In the genomic region with DNA sequence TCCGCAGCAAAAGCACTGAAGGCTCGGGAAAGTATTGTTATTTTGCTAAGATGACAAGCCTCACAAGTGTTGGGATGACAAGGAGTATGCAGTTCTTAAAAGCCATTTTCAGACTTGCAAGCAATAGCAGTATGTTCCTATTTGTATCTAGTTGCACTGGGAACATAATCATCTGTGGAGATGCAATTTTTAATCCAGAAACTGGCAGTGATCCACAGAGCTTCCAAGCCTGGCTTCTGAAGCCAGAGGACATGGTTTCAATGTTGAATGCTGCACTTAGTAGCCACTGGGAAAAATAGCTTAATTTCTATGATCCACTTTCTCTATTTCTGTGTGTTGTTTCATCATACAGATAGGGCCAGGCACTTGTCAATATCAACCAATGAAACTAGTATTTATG, we compare ENCODE assay signal across 11 mouse cellular contexts.
"Had no signal": no experiment of that assay in that cellular context is flagged by ENCODE, and none has a peak within 500 bp of the region (broad histone marks: within the 10 kb centered on the region; RNA-seq: fewer than 3 reads in every experiment).

No protein-coding gene starts in this region.

- H3K4me3 ChIP-seq: kidney, embryonic 15.5 days; limb, embryonic 12.5 days; liver, embryonic 13.5 days; midbrain, embryonic 13.5 days had no signal

- H3K36me3 ChIP-seq: kidney, embryonic 15.5 days; limb, embryonic 12.5 days; liver, embryonic 13.5 days; midbrain, embryonic 13.5 days had no signal

- H3K9me3 ChIP-seq: kidney, embryonic 15.5 days; limb, embryonic 12.5 days; liver, embryonic 13.5 days; midbrain, embryonic 13.5 days had no signal

- H3K27ac ChIP-seq: kidney, embryonic 15.5 days; limb, embryonic 12.5 days; liver, embryonic 13.5 days; midbrain, embryonic 13.5 days had no signal

- DNase-seq: kidney, postnatal 14 days; liver; liver, embryonic 13.5 days; liver, postnatal 0 days; lung, postnatal 36 days; spleen, adult 18-20 months; thymus, adult 18-20 months; thymus, postnatal 14 days had no signal

- H3K27me3 ChIP-seq: kidney, embryonic 15.5 days; limb, embryonic 12.5 days; liver, embryonic 13.5 days; midbrain, embryonic 13.5 days had no signal

- H3K4me1 ChIP-seq: kidney, embryonic 15.5 days; limb, embryonic 12.5 days; liver, embryonic 13.5 days; midbrain, embryonic 13.5 days had no signal
